Mouse (Mus musculus) kidney, adult 8-10 months (tissue): ENCODE measurements at regions not wholly inside any gene's neighbourhood (a gene's known extent, or its start where the extent isn't known, plus 50 kb on each side); places are given as distances from the start of the nearest gene placed in this dataset.
A peak's percentile ranks its signal among the peaks of the same experiment; 100 is the strongest.

Source experiments
- DNase-seq, 2 experiments: peaks; one replicate each; pipeline ENCODE4 v3.0.0; 2022

DNA sequence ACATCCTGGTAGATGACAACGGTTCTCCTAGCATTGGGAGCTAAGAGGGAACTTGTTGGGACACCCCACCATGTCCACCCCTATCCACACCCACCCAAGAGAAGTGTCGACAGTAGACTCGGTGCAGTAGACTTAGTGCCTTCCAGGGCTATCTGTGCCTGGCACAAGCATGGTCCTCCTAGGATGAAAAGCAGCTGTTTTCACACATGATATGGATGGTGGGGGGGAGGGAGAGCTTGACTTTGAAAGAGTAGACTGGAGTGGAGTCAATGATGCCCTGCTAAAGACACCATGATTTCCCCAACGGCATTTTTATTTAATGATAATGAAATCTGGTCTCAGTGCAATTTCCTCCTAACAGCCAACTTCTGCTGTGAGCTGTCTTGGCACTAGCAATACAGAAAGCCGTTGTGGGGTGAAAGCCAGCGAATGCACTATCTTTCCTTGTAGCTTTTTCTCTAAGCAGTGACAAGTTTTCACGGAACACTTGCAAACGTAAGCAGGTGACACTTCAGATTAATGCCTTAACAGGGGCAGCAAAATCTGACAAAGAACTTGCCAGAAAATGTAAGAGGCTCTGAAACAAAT lies 244.6 kb upstream of the Fn1 start:
- no peak for DNase-seq

DNA sequence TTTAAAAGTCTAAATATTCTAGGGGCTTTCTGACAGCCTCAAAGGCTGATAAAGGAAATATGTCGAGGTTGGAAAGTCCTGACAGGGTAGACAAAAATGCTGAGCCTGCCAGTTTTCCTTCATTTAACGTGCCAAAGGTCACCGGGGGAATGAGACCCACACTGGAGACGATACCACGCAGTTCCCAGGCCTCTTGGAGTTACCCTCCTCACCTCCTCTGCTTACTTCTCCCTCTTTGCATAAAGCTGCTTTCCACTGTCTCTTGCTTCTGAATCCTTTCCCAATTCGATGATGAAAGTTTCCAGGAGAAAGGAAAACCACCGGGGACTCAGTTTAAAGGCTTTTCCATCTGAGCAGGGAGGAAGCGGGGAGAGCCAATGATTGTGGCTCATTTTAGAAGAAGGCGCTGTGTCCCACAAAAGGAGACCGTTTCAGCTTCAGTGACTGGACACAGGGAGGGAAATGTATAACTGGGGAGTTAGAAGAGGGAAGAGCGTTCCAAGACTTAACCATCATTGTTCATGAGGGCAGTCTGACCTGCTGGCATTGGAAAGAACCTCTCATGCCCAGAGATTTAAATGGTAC lies 243.2 kb upstream of the Fn1 start:
- peak; percentile 14 to 45 for DNase-seq

DNA sequence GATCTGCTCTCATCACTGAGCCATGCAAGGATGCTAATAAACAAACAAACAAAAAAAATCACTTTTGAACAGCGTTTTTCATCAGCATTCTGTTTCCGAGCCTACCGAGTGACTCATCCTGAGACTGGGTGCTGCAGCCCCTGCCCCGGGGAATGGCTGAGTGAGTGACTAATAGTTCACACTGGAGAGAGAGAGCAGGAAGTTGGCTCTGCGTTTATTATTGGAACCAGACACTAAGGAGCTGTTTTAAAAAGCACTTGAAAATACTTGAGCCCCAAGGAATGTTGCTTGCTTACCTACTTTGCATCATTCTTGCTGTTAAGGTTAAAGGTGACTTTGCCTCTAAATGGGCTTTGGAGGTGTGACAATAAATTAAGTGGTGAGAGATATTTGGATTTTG lies 240.6 kb upstream of the Fn1 start:
- DNase-seq, result no peak

DNA sequence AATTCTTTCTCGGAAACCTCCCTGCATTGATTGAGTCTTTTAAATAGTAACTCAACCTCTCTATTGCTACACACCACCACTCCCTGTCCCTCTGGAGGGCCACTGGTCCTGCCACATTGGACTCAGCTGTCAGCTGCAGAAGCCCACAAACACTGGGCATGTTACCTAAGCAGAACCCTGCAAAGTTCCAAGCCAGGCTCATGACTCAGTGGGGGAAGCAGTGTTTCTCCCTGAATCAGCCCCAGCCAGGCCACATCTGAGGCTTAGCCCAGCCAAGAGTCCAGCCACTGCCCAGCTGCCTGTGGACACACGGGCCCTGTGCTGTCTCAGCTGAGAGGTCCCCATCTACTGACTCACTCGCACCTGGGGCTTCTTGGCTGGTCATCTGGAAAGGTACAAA lies 234.8 kb upstream of the Fn1 start:
- peak in 1 of 2 experiments; percentile 16 for DNase-seq

DNA sequence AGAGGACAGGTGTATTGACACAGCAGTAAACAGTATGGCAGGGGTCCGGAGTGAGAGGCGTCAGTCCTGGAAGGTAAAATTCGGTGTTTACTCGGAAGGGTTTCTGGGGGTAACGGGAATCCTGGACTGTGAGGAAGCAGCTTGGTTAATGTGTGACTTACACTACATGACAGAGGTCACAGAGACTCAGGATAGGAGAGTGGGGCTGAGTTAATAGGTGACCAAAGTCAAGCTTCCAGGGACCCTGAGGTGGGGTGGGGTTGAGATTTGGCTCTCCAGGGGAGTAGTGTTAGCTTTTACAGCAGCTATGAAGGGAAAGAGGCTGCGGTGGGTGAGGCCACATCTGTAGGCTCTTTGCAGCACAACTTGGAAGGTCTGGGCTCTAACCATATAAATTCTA lies 233.9 kb upstream of the Fn1 start:
- DNase-seq, result peak; percentile 59 to 75

DNA sequence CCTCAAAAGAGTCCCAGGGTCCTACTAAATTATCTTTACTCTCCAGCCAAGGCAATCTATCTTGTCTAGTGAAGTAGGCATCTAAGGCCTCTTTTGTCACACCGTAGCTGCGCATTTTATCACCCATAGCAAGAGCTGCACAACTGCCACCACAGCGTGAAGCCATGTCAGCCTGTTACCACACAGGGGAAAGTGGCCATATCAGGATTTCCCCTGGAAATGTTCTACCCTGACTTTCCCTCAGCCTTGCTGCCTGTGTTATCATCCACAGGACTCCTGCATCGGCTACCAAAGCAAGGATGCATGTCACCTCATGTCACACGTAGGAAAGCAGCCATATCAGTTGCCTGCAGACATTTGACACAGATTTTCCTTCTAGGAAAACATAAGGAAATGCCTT lies 233.2 kb upstream of the Fn1 start:
- no peak for DNase-seq

DNA sequence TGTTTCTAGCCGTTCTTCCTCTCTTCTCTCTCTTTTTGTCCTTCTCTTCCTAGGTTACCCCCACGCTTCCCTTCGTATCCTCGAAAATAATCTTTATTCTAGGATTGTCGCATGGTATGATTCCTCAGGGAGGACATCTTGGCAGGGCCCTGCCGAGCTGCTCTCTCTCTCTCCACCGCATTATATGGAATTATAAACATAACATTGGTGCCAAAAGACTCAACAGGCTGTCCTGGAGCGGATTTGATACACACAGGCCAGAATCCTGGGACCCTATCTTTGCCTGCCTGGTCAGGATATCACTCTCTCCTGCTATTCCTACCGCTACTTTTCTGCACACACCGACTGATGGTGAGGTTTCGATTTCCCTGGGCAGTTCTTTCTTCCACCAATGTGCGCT lies 228.9 kb upstream of the Fn1 start:
- DNase-seq, result no peak

DNA sequence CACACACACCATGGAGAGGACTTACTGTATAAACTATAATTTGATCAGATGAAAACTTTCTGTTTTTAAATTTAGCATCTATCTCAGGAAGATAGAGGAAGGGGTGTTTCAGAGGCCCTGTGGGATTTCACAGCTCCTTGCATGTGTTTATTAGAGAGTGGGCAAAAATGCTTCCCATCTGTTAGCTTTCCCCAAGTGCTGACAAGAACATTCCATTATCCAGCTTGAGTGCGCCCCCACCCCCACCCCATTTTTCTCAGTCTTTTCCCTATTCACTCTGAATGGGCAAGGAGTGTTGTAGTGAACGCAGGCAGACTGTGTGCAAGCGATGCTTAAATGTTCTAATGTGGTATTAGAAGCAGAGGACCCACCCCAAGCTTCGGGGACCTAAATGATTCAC lies 228.2 kb upstream of the Fn1 start:
- DNase-seq, result no peak

DNA sequence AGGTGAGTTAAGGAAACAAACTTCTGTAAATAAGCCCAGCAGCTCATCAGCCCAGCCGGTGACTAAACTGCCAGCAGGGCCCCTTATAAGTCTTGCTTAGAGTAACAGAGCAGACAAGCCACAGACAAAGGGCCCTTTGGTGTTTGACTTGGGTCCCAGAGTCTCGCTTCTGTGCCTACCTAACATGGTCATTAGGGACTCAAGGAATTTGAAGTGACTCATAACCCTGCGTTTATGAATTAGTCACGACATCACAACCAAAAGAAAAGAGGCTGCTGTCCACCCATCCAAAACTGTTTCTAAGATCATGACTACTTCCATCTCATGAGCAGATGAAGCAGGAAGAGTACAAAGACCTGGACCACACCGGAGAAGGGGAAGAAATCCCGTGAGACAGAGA lies 227.5 kb upstream of the Fn1 start:
- no peak for DNase-seq

DNA sequence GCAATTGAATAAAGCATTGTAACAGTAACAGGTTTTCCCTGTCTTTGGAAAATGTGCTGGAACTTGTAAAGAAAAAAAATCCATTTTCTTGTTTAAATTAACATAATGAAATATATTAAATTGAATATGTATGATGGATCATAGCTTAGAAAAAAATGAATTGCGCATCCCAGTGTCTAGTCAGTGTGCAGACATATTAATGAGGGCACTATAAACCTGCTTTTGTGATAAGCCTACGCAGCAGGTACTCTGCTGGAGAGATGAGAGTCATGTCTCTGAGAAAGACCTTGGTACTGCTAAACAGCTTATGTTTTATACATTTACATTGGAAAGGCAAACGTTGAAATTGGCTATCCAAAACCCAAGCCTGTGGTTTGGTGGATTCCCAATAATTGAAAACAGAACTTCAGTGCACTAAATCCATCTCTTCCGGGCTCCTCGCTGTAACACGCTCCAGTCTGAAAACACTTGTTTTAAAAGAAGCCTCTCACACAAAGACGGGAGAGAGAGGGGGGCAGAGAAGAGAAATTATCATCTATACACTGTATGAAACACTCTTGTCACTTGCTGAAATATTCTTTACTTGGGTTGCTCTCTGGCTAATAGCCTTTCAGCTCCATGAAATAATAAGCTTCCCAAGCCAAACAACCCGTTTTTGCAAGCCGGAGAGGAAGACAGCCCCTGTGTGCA lies 223.9 kb upstream of the Fn1 start:
- DNase-seq, result no peak

DNA sequence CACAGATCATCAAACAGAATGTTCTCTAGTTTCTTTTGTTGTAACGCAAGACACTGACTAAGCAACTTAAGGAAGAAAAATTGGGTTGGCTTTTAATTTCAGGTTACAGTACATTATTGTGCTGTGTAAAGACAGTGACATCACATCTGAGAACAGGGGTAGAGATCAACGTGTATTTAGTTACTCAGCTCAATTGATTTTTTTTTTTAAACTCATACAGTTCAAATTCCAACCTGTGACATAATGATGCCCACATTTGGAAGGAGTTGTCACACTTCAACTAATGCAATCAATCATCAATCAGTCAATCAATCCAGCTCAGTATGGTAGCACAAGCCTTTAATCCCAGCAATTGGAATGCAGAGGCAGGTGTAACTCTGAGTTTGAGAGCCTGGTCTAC lies 221.0 kb upstream of the Fn1 start:
- DNase-seq, result no peak

DNA sequence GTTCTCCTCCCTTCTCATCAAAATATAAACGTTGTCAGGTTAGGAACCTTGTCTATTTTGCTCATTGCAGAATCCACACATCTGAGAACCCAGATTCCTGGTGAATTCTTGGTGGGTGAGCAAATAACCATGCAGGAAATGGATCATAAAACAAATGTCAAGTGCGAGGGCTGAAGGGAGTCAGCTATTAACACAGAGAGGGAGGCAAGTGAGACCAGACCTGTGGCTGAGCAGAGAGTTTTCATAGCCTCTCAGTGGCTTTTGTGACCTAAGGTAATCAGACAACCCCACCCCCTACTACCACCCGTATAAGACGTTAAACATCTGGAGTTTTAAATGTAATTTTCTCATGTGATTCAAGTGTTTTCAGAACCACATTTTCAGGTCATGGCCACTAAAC lies 212.7 kb upstream of the Fn1 start:
- DNase-seq, result no peak

DNA sequence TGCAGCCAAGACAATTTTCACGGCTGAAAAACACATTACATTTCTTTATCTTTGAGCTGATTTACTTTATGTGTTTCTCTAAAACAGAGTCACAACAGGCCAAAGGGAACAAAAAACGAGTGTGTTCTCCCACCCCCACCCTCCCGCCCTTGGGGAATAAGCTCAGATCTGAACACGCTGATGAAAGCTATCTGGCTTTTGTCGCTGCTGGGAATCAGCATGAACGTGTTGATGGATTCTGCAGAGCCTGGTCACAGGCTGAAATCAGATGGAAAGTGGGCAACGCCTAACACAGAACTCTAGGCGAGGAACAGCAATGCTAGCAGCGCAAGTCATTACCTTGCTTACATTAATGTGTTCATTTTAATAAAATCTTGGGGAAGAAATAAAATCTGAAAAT lies 211.7 kb upstream of the Fn1 start:
- no peak for DNase-seq

DNA sequence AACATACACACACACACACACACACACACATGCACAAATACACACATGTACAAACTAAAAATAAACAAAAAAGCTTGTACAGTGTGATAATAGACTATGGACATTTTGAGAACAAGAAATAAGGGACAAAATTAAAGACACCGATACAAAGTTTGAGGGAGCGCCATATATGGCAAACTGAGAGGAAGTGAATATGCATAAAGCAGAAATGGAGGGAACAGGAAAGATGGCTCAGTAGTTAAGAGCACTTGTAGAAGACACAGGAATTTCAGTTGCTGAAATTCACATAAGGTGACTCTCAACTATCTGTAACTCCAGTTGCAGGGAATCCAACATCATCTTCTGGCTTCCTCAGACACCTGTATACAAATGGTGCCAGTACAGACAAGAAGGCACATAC lies 200.2 kb upstream of the Fn1 start:
- DNase-seq, result no peak

DNA sequence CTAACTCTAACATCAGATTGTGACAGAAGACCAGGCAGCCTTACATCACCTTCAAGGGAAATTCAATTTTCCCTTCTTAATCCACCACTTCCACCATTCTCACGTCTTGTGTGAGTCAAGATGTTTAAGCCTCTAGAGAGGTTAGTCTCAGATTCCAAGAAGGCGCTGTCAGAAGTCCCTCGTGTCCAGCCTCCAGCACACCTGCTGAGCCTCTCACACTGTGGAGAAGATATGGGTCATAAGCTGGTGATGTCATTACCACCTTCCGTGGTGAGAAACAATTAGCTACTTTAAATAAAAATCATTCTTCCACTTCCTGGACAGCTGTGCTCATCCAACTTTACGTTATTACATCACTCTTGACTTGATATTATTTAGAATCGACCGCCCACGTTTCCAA lies 198.3 kb upstream of the Fn1 start:
- no peak for DNase-seq

DNA sequence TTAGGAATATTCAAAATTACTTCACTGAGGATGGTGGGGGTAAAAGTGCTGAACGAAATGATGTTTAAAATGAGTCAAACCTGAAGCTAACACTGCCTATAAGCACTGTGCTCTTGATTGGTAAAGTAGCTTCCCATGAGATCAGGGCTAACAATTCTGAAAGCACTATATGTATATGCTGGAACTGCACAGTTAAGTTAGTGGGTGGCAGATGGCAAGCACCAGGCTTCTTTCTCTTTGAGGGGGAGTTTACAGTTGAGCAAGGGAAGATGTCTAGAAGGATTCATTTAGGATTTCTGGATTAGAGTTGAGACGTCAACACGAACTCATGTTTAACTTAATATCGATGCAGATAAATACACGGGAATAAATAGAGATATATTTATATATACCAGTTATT lies 195.7 kb upstream of the Fn1 start:
- DNase-seq, result no peak

DNA sequence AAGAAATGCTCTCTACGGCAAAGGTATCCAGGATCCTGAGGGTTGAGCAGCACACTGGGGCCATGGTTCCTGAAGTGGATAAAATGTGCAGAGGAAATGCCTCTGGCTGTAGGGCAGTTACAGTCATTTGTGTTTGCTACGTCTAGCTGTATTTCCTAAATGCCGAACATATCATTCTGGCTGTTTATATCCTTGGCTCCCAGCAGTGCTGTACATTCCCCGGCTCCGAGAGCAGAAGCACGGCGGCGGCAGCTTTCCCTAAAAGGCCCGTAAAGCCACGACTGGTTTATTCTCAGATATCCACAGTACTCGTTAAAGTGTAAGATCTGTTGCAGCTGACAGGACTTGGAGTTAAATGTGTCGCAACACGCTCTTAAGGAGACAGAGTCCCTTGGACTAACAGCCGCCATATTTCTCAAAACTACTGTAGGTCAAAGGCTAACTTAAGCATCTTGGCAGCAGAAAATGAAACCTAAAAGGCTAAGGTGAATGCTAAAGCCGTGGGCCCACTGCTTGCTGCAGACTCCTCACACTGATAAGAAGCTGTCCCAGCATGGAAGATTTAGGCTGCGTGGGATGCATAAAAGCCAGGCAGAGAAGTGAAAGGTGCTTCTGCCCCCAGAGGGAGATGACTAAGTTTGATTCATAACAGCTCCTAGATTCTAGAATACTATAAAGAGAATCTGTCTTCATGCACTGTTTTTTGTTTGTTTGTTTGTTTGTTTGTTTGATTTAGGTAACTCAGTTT lies 192.1 kb upstream of the Fn1 start:
- DNase-seq, result peak in 1 of 2 experiments; percentile 3

DNA sequence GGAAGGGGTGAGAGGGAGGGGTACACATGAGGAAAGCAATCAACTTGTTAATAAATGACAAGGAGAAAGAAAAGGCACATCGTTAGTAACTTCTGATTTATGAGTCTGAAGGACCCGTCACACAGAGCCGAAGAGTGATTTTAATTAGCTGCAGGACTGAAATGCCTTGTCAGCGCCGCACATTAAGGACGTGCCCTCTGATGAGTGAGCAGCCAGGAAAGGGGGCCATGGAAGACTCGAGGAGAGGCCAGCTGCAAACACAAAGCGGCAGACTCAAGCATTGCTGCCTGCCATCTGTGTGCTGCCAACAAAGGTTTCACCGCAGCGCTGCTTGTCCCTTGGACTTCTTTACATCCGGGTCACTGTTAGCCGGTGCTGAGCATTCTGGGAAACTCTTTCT lies 184.8 kb upstream of the Fn1 start:
- no peak for DNase-seq

DNA sequence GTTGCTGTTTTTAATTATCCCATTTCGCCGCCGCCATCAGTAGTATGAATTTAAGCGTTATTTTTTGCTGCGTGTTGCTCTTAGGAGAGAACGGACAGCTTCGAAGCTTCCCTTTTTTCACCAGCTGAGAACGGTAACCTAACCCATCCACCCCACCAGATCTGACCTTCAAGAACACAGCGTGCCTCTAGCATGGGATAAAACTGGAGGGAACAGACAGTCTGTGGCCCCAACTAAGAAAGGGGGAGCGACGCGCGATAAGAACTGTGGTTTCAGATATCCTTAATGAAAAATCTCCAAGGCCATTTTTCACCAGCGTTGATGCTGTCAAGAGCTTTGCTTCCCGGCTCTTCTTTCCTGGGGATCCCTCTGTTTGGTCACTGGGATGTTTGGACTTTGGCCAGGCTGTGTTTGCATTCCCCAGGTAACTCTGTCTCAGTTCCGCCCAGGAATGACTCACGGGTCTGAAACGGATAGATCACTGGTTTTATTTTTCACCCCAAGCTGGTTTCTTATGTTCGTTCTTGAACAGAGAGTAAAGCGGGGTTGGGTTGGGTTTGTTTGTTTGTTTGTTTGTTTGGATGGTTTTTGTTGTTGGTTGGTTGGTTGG lies 184.1 kb upstream of the Fn1 start:
- peak; percentile 5 to 11 for DNase-seq

DNA sequence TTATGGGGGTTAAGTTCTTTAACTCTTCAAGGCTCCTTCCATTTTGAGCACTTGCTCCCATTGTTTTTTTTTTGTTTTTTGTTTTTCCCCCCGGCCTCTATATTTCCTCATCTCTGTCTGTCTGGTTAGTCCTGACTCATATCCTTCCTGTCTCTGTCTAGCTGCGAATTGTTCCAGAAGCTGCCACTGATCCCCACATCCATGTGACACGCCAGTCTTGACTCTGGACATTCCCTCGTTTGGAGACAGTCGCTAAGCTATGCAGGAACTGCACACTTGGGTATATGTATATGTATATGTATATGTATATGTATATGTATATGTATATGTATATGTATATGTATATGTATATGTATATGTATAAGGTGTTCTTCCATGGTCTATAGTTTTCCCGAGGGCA lies 177.4 kb upstream of the Fn1 start:
- DNase-seq, result no peak

DNA sequence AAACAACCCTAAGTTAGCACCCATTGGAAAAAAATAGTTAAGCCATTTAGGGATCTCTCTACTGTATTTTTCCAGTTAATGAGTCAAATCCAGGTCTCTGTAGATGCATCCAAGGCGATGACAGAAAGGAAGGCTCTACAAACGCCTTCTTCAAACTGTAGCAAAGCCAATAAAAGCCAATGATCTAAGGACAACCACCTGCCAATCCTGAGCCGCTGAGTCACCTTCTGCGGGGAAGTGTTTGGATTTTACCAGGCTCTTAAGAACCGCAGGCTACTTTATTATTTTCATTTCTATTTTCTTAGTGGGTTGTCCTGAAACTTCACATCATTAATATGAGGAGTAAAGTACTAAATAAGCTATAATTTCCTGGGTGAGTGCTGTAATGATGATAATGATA lies 171.4 kb upstream of the Fn1 start:
- DNase-seq, result no peak

DNA sequence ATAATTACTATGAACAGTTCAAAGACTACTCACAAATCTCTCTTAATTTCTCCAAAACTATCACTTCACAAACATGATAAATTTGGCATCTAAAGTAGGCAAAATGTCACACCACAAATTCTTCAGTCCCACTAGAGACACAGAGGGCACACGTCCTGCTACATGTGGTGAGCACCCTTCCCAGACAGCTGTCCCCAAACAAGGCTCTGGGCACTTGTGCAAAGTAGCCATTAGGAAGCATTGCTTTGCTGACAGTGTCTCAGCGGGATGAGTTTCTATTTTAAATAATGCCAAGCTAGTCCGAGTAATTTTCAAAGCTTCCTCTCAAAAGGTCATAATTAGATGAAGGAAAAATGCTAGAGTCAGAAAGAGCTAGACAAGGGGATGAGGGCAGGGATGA lies 169.1 kb upstream of the Fn1 start:
- DNase-seq, result no peak

DNA sequence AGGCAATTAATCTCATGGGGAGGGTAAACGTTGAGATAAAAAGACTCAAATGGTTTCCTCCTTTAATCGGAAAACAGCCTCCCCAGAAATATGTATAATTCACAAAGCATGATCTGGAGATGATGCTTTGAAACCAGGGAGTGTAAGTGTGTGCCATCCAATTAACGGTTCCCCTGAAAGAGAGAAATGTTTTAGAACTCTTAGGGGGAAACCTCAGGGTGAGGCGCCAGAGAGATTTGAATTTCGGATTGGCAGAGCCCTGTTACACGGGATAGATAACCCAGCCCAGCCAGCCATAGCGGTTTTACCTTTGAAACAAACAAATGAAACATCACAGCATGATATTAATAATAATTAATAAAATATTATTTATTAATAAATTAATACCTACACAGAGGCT lies 168.1 kb upstream of the Fn1 start:
- DNase-seq, result no peak

DNA sequence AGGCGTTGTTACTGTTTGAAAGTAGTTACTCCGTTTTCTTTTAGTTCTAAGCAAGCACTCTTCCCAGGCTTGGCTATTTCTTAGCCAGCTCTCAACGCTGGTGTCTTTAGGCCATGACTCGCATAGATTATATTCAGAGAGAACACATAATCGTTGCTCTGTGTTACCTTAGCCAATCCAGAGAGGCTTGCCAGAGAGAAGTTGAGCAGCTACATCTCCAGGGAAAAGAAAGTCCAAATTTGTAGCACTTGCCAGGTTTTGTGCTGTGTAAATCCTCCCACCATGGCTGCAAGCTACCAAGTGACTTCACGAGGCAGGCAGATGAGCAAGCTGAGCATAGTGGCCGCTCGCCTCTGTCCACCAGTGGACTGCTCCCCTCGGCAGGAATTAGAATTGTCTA lies 163.3 kb upstream of the Fn1 start:
- DNase-seq, result no peak
